Mouse (Mus musculus) heart, embryonic 10.5 days (tissue): ENCODE data around the gene Erc2. TPM values are rescaled to one million over a fixed set of nuclear protein-coding genes. Genes with fewer than 3 reads are reported as not detected.

Source experiments
- DNase-seq: peaks from one replicate; pipeline ENCODE4 v3.0.0-alpha.2; 2017; ENCODE audit warnings: low spot score
- H3K27ac ChIP-seq: fragments of 300-500 bp; sonication (generic); 2 replicates; pipeline ENCODE4 v1.5.1; 2016; ENCODE audit warnings: mild to moderate bottlenecking
- H3K27me3 ChIP-seq: fragments of 300-500 bp; sonication (generic); 2 replicates; pipeline ENCODE4 v1.6.1; 2016; ENCODE audit warnings: mild to moderate bottlenecking; ENCODE audit not compliant: poor library complexity, insufficient read depth, severe bottlenecking
- H3K36me3 ChIP-seq: fragments of 300-500 bp; sonication (generic); 2 replicates; pipeline ENCODE4 v1.6.1; 2016; ENCODE audit warnings: mild to moderate bottlenecking, moderate library complexity
- H3K4me1 ChIP-seq: fragments of 300-500 bp; sonication (generic); 2 replicates; pipeline ENCODE4 v1.6.1; 2016; ENCODE audit warnings: mild to moderate bottlenecking
- H3K4me3 ChIP-seq: fragments of 300-500 bp; sonication (generic); 2 replicates; pipeline ENCODE4 v1.5.1; 2016; ENCODE audit warnings: mild to moderate bottlenecking, moderate library complexity
- H3K9me3 ChIP-seq: fragments of 300-500 bp; sonication (generic); 2 replicates; pipeline ENCODE4 v1.6.1; 2016; ENCODE audit warnings: mild to moderate bottlenecking, moderate library complexity
- WGBS: fragments of 180-500 bp; shearing (Covaris S2); methylation state at CpG from one replicate; pipeline ENCODE4 v1.1.7; 2016; 5-methylcytosine and 5-hydroxymethylcytosine counted together
- polyA plus RNA-seq: library from polyadenylated mRNA; unstranded; fragments of >200 nt; fragmentation: Nextera tagmentation; extraction: Ambion mirVana; gene quantifications from 2 replicates; pipeline ENCODE4 v1.2.1, GENCODE M21; 2016

Erc2 gene
- polyA plus RNA-seq, 1 experiment from 2014 or later = 4.8 TPM

GRCm38 (mm10) chr14:28467956-28468355, 845.7 kb downstream of the Erc2 start:
- Histone ChIP-seq H3K27ac (no peak overlapping the region), H3K4me1 (peaks cover 12% of the 10 kb centered on the region; the same call in 1 of the 2 replicates)
- DNase-seq = no peak

GRCm38 (mm10) chr14:28469696-28470095, 847.5 kb downstream of the Erc2 start:
- no peaks in the 10 kb centered on the region for H3K9me3 ChIP-seq
- 21% methylated on average over 4 of the region's 4 CpGs for WGBS
- H3K36me3 ChIP-seq = no peaks in the 10 kb centered on the region
- peaks cover 12% of the 10 kb centered on the region; the same call in 1 of the 2 replicates for H3K4me1 ChIP-seq
- no peak overlapping the region for H3K4me3 ChIP-seq
- H3K27ac ChIP-seq = no peak overlapping the region
- peaks cover 7% of the 10 kb centered on the region; the same call in 1 of the 2 replicates for H3K27me3 ChIP-seq
- DNase-seq = no peak

More at GRCm38 (mm10) chr14:28467956-28468355, 845.7 kb downstream of the Erc2 start:
- Histone ChIP-seq H3K27me3 (peaks cover 7% of the 10 kb centered on the region; the same call in 1 of the 2 replicates), H3K9me3 (no peaks in the 10 kb centered on the region), H3K4me3 (no peak overlapping the region), H3K36me3 (no peaks in the 10 kb centered on the region)
- 88% methylated on average over 5 of the region's 5 CpGs for WGBS

- Histone ChIP-seq H3K27me3 (peaks cover 7% of the 10 kb centered on the region; the same call in 1 of the 2 replicates), H3K9me3 (no peaks in the 10 kb centered on the region), H3K36me3 (no peaks in the 10 kb centered on the region), H3K4me1 (peaks cover 14% of the 10 kb centered on the region; the same call in 1 of the 2 replicates), H3K4me3 (no peak overlapping the region), H3K27ac (no peak overlapping the region)
- no peak for DNase-seq
- 70% methylated on average over 6 of the region's 6 CpGs for WGBS
Measured at GRCm38 (mm10) chr14:28470212-28470611, 848.0 kb downstream of the Erc2 start.

- no peaks in the 10 kb centered on the region for H3K36me3 ChIP-seq
- WGBS = 63% methylated on average over 3 of the region's 3 CpGs
- peaks cover 7% of the 10 kb centered on the region; the same call in 1 of the 2 replicates for H3K27me3 ChIP-seq
- H3K4me3 ChIP-seq = no peak overlapping the region
- H3K9me3 ChIP-seq = no peaks in the 10 kb centered on the region
- H3K4me1 ChIP-seq = peaks cover 14% of the 10 kb centered on the region; the same call in 1 of the 2 replicates
- no peak for DNase-seq
- 0 out of 2 replicates have a peak overlapping the region, but pooled peaks have one; percentile 8 for H3K27ac ChIP-seq
Measured at GRCm38 (mm10) chr14:28475012-28475411, 852.8 kb downstream of the Erc2 start.

- Histone ChIP-seq H3K4me1 (peaks cover 14% of the 10 kb centered on the region; the same call in 1 of the 2 replicates), H3K9me3 (no peaks in the 10 kb centered on the region), H3K27me3 (peaks cover 7% of the 10 kb centered on the region; the same call in 1 of the 2 replicates), H3K36me3 (no peaks in the 10 kb centered on the region), H3K27ac (no peak overlapping the region), H3K4me3 (no peak overlapping the region)
- DNase-seq = no peak
- WGBS = 34% methylated on average over 7 of the region's 7 CpGs
Measured at GRCm38 (mm10) chr14:28475421-28475820, 853.2 kb downstream of the Erc2 start.

- Histone ChIP-seq H3K4me3 (no peak overlapping the region), H3K36me3 (no peaks in the 10 kb centered on the region), H3K27ac (no peak overlapping the region), H3K27me3 (peaks cover 1% of the 10 kb centered on the region; the same call in 1 of the 2 replicates), H3K4me1 (peaks cover 12% of the 10 kb centered on the region; the same call in 1 of the 2 replicates), H3K9me3 (no peaks in the 10 kb centered on the region)
- WGBS = 45% methylated on average over 3 of the region's 3 CpGs
- DNase-seq = no peak
Measured at GRCm38 (mm10) chr14:28476746-28477145, 854.5 kb downstream of the Erc2 start.

GRCm38 (mm10) chr14:28480866-28481265, 858.6 kb downstream of the Erc2 start:
- Histone ChIP-seq H3K27me3 (no peaks in the 10 kb centered on the region), H3K4me3 (no peak overlapping the region), H3K36me3 (no peaks in the 10 kb centered on the region), H3K4me1 (0 out of 2 replicates have a peak, but pooled peaks cover 3% of the 10 kb centered on the region), H3K9me3 (no peaks in the 10 kb centered on the region), H3K27ac (no peak overlapping the region)
- no peak for DNase-seq
- 65% methylated on average over 1 of the region's 1 CpGs for WGBS

- WGBS = 88% methylated on average over 4 of the region's 4 CpGs
- no peaks in the 10 kb centered on the region for H3K4me1 ChIP-seq
- H3K27ac ChIP-seq = no peak overlapping the region
- H3K36me3 ChIP-seq = no peaks in the 10 kb centered on the region
- H3K27me3 ChIP-seq = no peaks in the 10 kb centered on the region
- H3K9me3 ChIP-seq = no peaks in the 10 kb centered on the region
- DNase-seq = no peak
- H3K4me3 ChIP-seq = no peak overlapping the region
Measured at GRCm38 (mm10) chr14:28493806-28494205, 871.6 kb downstream of the Erc2 start.

- no peaks in the 10 kb centered on the region for H3K27me3 ChIP-seq
- no peaks in the 10 kb centered on the region for H3K9me3 ChIP-seq
- WGBS = 83% methylated on average over 5 of the region's 5 CpGs
- no peaks in the 10 kb centered on the region for H3K36me3 ChIP-seq
- no peak for DNase-seq
- no peak overlapping the region for H3K4me3 ChIP-seq
- H3K27ac ChIP-seq = no peak overlapping the region
- H3K4me1 ChIP-seq = no peaks in the 10 kb centered on the region
Measured at GRCm38 (mm10) chr14:28494273-28494672, 872.0 kb downstream of the Erc2 start.

GRCm38 (mm10) chr14:28501216-28501878, 879.1 kb downstream of the Erc2 start:
- Histone ChIP-seq H3K27me3 (no peaks in the 10 kb centered on the region), H3K9me3 (no peaks in the 10 kb centered on the region), H3K4me1 (peaks cover 4% of the 10 kb centered on the region; the same call in 1 of the 2 replicates), H3K36me3 (no peaks in the 10 kb centered on the region), H3K27ac (no peak overlapping the region), H3K4me3 (no peak overlapping the region)
- 76% methylated on average over 12 of the region's 12 CpGs for WGBS
- DNase-seq = no peak

GRCm38 (mm10) chr14:28503276-28503675, 881.0 kb downstream of the Erc2 start:
- H3K27me3 ChIP-seq = peaks cover 4% of the 10 kb centered on the region; the same call in 1 of the 2 replicates
- peaks cover 9% of the 10 kb centered on the region; the same call in 1 of the 2 replicates for H3K4me1 ChIP-seq
- DNase-seq = no peak
- no peak overlapping the region for H3K4me3 ChIP-seq
- 80% methylated on average over 2 of the region's 2 CpGs for WGBS
- no peaks in the 10 kb centered on the region for H3K36me3 ChIP-seq
- no peak overlapping the region for H3K27ac ChIP-seq
- H3K9me3 ChIP-seq = no peaks in the 10 kb centered on the region

- peak; percentile 79 for DNase-seq
- H3K9me3 ChIP-seq = no peaks in the 10 kb centered on the region
- under 1% methylated on average over 53 of the region's 53 CpGs for WGBS
Measured at GRCm38 (mm10) chr14:28504101-28505050, 882.1 kb downstream of the Erc2 start, which contains the start of gene Wnt5a. TSS of gene Wnt5a (plus strand) at chr14:28504750.

More at GRCm38 (mm10) chr14:28504101-28505050, 882.1 kb downstream of the Erc2 start, which contains the start of gene Wnt5a:
- Histone ChIP-seq H3K4me3 (peak within 1 kb of the TSS; percentile 87), H3K27ac (peak within 1 kb of the TSS; percentile 96), H3K4me1 (peaks cover 18% of the 10 kb centered on the region), H3K27me3 (peaks cover 10% of the 10 kb centered on the region; the same call in 1 of the 2 replicates), H3K36me3 (no peaks in the 10 kb centered on the region)
